Mouse (Mus musculus) spleen, embryonic (tissue): ENCODE data around the gene Rad9a.

Source experiments
- CTCF ChIA-PET: fragments of 350-600 bp; sonication (Branson Sonifier 250); formaldehyde crosslinking; loops from one replicate; lab custom pipeline; 2022; lab: Charles Lee

Gene Rad9a

GRCm38 (mm10) chr19:4150567-4151487 is 50.6 kb downstream of the Rad9a start:
- CTCF ChIA-PET: no interaction called here

- CTCF ChIA-PET: no interaction called here
These were observed 51.5 kb downstream of the Rad9a start for GRCm38 (mm10) chr19:4149764-4150461.

- CTCF ChIA-PET: no interaction called here
These were observed 52.2 kb downstream of the Rad9a start for GRCm38 (mm10) chr19:4149283-4149682.

- CTCF ChIA-PET: no interaction called here
These were observed 52.6 kb downstream of the Rad9a start for GRCm38 (mm10) chr19:4148819-4149218.

- CTCF ChIA-PET: no interaction called here
These were observed 53.0 kb downstream of the Rad9a start, which contains the start of gene Coro1b for GRCm38 (mm10) chr19:4148491-4148806. Gene Coro1b (plus strand): TSS chr19:4148619.

GRCm38 (mm10) chr19:4147782-4148490 is 53.5 kb downstream of the Rad9a start:
- CTCF ChIA-PET: interaction anchor here (0.7 kb wide), 1 partner anchor 14 kb away, joined by 3 read pairs; no protein-coding TSS in a partner anchor

- CTCF ChIA-PET: interaction anchor here (0.7 kb wide), 1 partner anchor 13 kb away, joined by 3 read pairs; no protein-coding TSS in a partner anchor
These were observed 54.4 kb downstream of the Rad9a start for GRCm38 (mm10) chr19:4147022-4147405.

GRCm38 (mm10) chr19:4146366-4147021 is 55.0 kb downstream of the Rad9a start:
- CTCF ChIA-PET: no interaction called here

- CTCF ChIA-PET: no interaction called here
These were observed 55.5 kb downstream of the Rad9a start for GRCm38 (mm10) chr19:4145936-4146335.
